Mouse (Mus musculus): Measurements from ENCODE around the gene Cdkal1.

GRCm38 (mm10) chr13:29281556-29281955, 573.9 kb downstream of the Cdkal1 start:
- TF ChIP-seq MAX (IDR thresholded peaks at IDR 0.05; ENCODE audit: low read depth): no peak
- no peak for TF ChIP-seq POLR2A (IDR thresholded peaks at IDR 0.05; ENCODE audit: insufficient read length, low read depth)
- no peak for TF ChIP-seq MYOG (IDR thresholded peaks at IDR 0.05; ENCODE audit: control insufficient read depth in 1 of 3, insufficient read depth in 1 of 3, insufficient read length in 2 of 3, low read depth in 2 of 3)

Measured in myocyte (in vitro differentiated cells).